Mouse (Mus musculus): ENCODE results near the gene Dusp11. TPM values are rescaled to one million over a fixed set of nuclear protein-coding genes. Genes with fewer than 3 reads are reported as not detected.
"Not testable (repeated sequence)": the region's sequence is repeated elsewhere in the genome, so short reads cannot be mapped to it uniquely, and the experiment has no call there.

The Dusp11 gene
- polyA plus RNA-seq, 1 experiment from 2014 or later: 82.6 TPM

GRCm38 (mm10) chr6:85976242-85976641 is 14.8 kb upstream of the Dusp11 start:
- no peaks in the 10 kb centered on the region for H3K27me3 ChIP-seq (ENCODE audit: control insufficient read depth, insufficient read depth, low read length)
- no peaks in the 10 kb centered on the region for H3K4me1 ChIP-seq (ENCODE audit: control insufficient read depth, insufficient read depth, low read length)
- no peaks in the 10 kb centered on the region for H3K9me3 ChIP-seq (ENCODE audit: control insufficient read depth, low read length)
- no peaks in the 10 kb centered on the region for H3K36me3 ChIP-seq (ENCODE audit: control insufficient read depth, insufficient read depth, low read length)
- no peak overlapping the region for H3K27ac ChIP-seq (ENCODE audit: low read depth, low read length)
- no peak overlapping the region for H3K9ac ChIP-seq (replicated peaks; ENCODE audit: low read depth, low read length)
- 93% methylated on average over 5 of the region's 5 CpGs for WGBS
- H3K4me3 ChIP-seq (ENCODE audit: low read depth, low read length): no peak overlapping the region
- no peak overlapping the region for H3K4me2 ChIP-seq (ENCODE audit: low read depth, low read length)
- no peak for ATAC-seq (ENCODE audit: low read depth)

GRCm38 (mm10) chr6:85975761-85976160 is 14.3 kb upstream of the Dusp11 start:
- H3K36me3 ChIP-seq (ENCODE audit: control insufficient read depth, insufficient read depth, low read length): no peaks in the 10 kb centered on the region
- H3K4me3 ChIP-seq (ENCODE audit: low read depth, low read length): no peak overlapping the region
- H3K27ac ChIP-seq (ENCODE audit: low read depth, low read length): no peak overlapping the region
- ATAC-seq (ENCODE audit: low read depth): no peak
- no peak overlapping the region for H3K9ac ChIP-seq (replicated peaks; ENCODE audit: low read depth, low read length)
- no peaks in the 10 kb centered on the region for H3K4me1 ChIP-seq (ENCODE audit: control insufficient read depth, insufficient read depth, low read length)
- H3K4me2 ChIP-seq (ENCODE audit: low read depth, low read length): no peak overlapping the region
- WGBS: 92% methylated on average over 1 of the region's 1 CpGs
- H3K27me3 ChIP-seq (ENCODE audit: control insufficient read depth, insufficient read depth, low read length): no peaks in the 10 kb centered on the region
- no peaks in the 10 kb centered on the region for H3K9me3 ChIP-seq (ENCODE audit: control insufficient read depth, low read length)

GRCm38 (mm10) chr6:85974941-85975617 is 13.6 kb upstream of the Dusp11 start:
- H3K4me2 ChIP-seq (ENCODE audit: low read depth, low read length): no peak overlapping the region
- H3K4me3 ChIP-seq (ENCODE audit: low read depth, low read length): no peak overlapping the region
- ATAC-seq (ENCODE audit: low read depth): no peak
- WGBS: 72% methylated on average over 10 of the region's 10 CpGs
- H3K4me1 ChIP-seq (ENCODE audit: control insufficient read depth, insufficient read depth, low read length): no peaks in the 10 kb centered on the region
- H3K9ac ChIP-seq (replicated peaks; ENCODE audit: low read depth, low read length): no peak overlapping the region
- H3K36me3 ChIP-seq (ENCODE audit: control insufficient read depth, insufficient read depth, low read length): no peaks in the 10 kb centered on the region
- no peak overlapping the region for H3K27ac ChIP-seq (ENCODE audit: low read depth, low read length)
- no peaks in the 10 kb centered on the region for H3K27me3 ChIP-seq (ENCODE audit: control insufficient read depth, insufficient read depth, low read length)
- H3K9me3 ChIP-seq (ENCODE audit: control insufficient read depth, low read length): no peaks in the 10 kb centered on the region

- Histone ChIP-seq H3K27me3 (ENCODE audit: control insufficient read depth, insufficient read depth, low read length) (no peaks in the 10 kb centered on the region), H3K9me3 (ENCODE audit: control insufficient read depth, low read length) (no peaks in the 10 kb centered on the region), H3K27ac (ENCODE audit: low read depth, low read length) (no peak overlapping the region), H3K4me2 (ENCODE audit: low read depth, low read length) (no peak overlapping the region), H3K9ac (replicated peaks; ENCODE audit: low read depth, low read length) (no peak overlapping the region), H3K4me3 (ENCODE audit: low read depth, low read length) (no peak overlapping the region), H3K36me3 (ENCODE audit: control insufficient read depth, insufficient read depth, low read length) (no peaks in the 10 kb centered on the region), H3K4me1 (ENCODE audit: control insufficient read depth, insufficient read depth, low read length) (no peaks in the 10 kb centered on the region)
- no peak for ATAC-seq (ENCODE audit: low read depth)
- 85% methylated on average over 3 of the region's 3 CpGs for WGBS
Measured at GRCm38 (mm10) chr6:85973336-85973735, 11.9 kb upstream of the Dusp11 start.

GRCm38 (mm10) chr6:85972699-85973098 is 11.2 kb upstream of the Dusp11 start:
- Histone ChIP-seq H3K4me1 (ENCODE audit: control insufficient read depth, insufficient read depth, low read length) (no peaks in the 10 kb centered on the region), H3K9me3 (ENCODE audit: control insufficient read depth, low read length) (no peaks in the 10 kb centered on the region), H3K27me3 (ENCODE audit: control insufficient read depth, insufficient read depth, low read length) (no peaks in the 10 kb centered on the region), H3K9ac (replicated peaks; ENCODE audit: low read depth, low read length) (no peak overlapping the region), H3K27ac (ENCODE audit: low read depth, low read length) (no peak overlapping the region), H3K4me2 (ENCODE audit: low read depth, low read length) (no peak overlapping the region), H3K36me3 (ENCODE audit: control insufficient read depth, insufficient read depth, low read length) (no peaks in the 10 kb centered on the region), H3K4me3 (ENCODE audit: low read depth, low read length) (no peak overlapping the region)
- ATAC-seq (ENCODE audit: low read depth): no peak
- WGBS: 89% methylated on average over 3 of the region's 3 CpGs

GRCm38 (mm10) chr6:85969889-85970288 is 8.4 kb upstream of the Dusp11 start:
- no peak for ATAC-seq (ENCODE audit: low read depth)
- H3K9me3 ChIP-seq (ENCODE audit: control insufficient read depth, low read length): no peaks in the 10 kb centered on the region
- WGBS: 79% methylated on average over 2 of the region's 2 CpGs
- no peak overlapping the region for H3K9ac ChIP-seq (replicated peaks; ENCODE audit: low read depth, low read length)
- no peak overlapping the region for H3K27ac ChIP-seq (ENCODE audit: low read depth, low read length)
- no peak overlapping the region for H3K4me3 ChIP-seq (ENCODE audit: low read depth, low read length)
- no peak overlapping the region for H3K4me2 ChIP-seq (ENCODE audit: low read depth, low read length)
- H3K36me3 ChIP-seq (ENCODE audit: control insufficient read depth, insufficient read depth, low read length): no peaks in the 10 kb centered on the region
- no peaks in the 10 kb centered on the region for H3K4me1 ChIP-seq (ENCODE audit: control insufficient read depth, insufficient read depth, low read length)
- no peaks in the 10 kb centered on the region for H3K27me3 ChIP-seq (ENCODE audit: control insufficient read depth, insufficient read depth, low read length)

GRCm38 (mm10) chr6:85966686-85967085 is 5.2 kb upstream of the Dusp11 start:
- H3K27me3 ChIP-seq (ENCODE audit: control insufficient read depth, insufficient read depth, low read length): no peaks in the 10 kb centered on the region
- no peaks in the 10 kb centered on the region for H3K9me3 ChIP-seq (ENCODE audit: control insufficient read depth, low read length)
- H3K27ac ChIP-seq (ENCODE audit: low read depth, low read length): no peak overlapping the region
- H3K9ac ChIP-seq (replicated peaks; ENCODE audit: low read depth, low read length): no peak overlapping the region
- ATAC-seq (ENCODE audit: low read depth): no peak
- no peak overlapping the region for H3K4me3 ChIP-seq (ENCODE audit: low read depth, low read length)
- no peaks in the 10 kb centered on the region for H3K36me3 ChIP-seq (ENCODE audit: control insufficient read depth, insufficient read depth, low read length)
- 80% methylated on average over 4 of the region's 4 CpGs for WGBS
- H3K4me1 ChIP-seq (ENCODE audit: control insufficient read depth, insufficient read depth, low read length): no peaks in the 10 kb centered on the region
- H3K4me2 ChIP-seq (ENCODE audit: low read depth, low read length): no peak overlapping the region

- H3K4me1 ChIP-seq (ENCODE audit: control insufficient read depth, insufficient read depth, low read length); H3K36me3 ChIP-seq (ENCODE audit: control insufficient read depth, insufficient read depth, low read length); H3K9ac ChIP-seq (replicated peaks; ENCODE audit: low read depth, low read length); H3K9me3 ChIP-seq (ENCODE audit: control insufficient read depth, low read length); H3K4me3 ChIP-seq (ENCODE audit: low read depth, low read length); H3K4me2 ChIP-seq (ENCODE audit: low read depth, low read length); H3K27me3 ChIP-seq (ENCODE audit: control insufficient read depth, insufficient read depth, low read length); ATAC-seq (ENCODE audit: low read depth); H3K27ac ChIP-seq (ENCODE audit: low read depth, low read length): not testable (repeated sequence)
- 27% methylated on average over 4 of the region's 6 CpGs for WGBS
Measured at GRCm38 (mm10) chr6:85966081-85966480, 4.6 kb upstream of the Dusp11 start.

GRCm38 (mm10) chr6:85957581-85957980 is 3.9 kb downstream of the Dusp11 start:
- WGBS: 95% methylated on average over 3 of the region's 3 CpGs
- no peak overlapping the region for H3K4me3 ChIP-seq (ENCODE audit: low read depth, low read length)
- no peak overlapping the region for H3K9ac ChIP-seq (replicated peaks; ENCODE audit: low read depth, low read length)
- H3K36me3 ChIP-seq (ENCODE audit: control insufficient read depth, insufficient read depth, low read length): peaks cover 34% of the 10 kb centered on the region
- peaks cover 13% of the 10 kb centered on the region for H3K4me1 ChIP-seq (ENCODE audit: control insufficient read depth, insufficient read depth, low read length)
- H3K9me3 ChIP-seq (ENCODE audit: control insufficient read depth, low read length): no peaks in the 10 kb centered on the region
- ATAC-seq (ENCODE audit: low read depth): no peak
- no peak overlapping the region for H3K27ac ChIP-seq (ENCODE audit: low read depth, low read length)
- no peak overlapping the region for H3K4me2 ChIP-seq (ENCODE audit: low read depth, low read length)
- no peaks in the 10 kb centered on the region for H3K27me3 ChIP-seq (ENCODE audit: control insufficient read depth, insufficient read depth, low read length)
